Mouse (Mus musculus) thymus, adult 2 months (tissue): ENCODE results near the gene Nhsl1.

Experiments used
- CTCF ChIP-seq: fragments of 200-500 bp; IDR thresholded peaks from 2 replicates; pipeline ENCODE4 v1.5.1; 2012; ENCODE audit warnings: mild to moderate bottlenecking, control low read depth, low read length, moderate library complexity, borderline replicate concordance; ENCODE audit not compliant: control insufficient read depth, poor library complexity, insufficient read depth; ENCODE audit errors: extremely low read depth
- POLR2A ChIP-seq: fragments of 200-500 bp; IDR thresholded peaks from 2 replicates; pipeline ENCODE4 v1.6.1; 2012; ENCODE audit warnings: mild to moderate bottlenecking, low read length, control low read depth, moderate library complexity; ENCODE audit not compliant: control insufficient read depth, poor library complexity, insufficient read depth; ENCODE audit errors: extremely low read depth

DNA sequence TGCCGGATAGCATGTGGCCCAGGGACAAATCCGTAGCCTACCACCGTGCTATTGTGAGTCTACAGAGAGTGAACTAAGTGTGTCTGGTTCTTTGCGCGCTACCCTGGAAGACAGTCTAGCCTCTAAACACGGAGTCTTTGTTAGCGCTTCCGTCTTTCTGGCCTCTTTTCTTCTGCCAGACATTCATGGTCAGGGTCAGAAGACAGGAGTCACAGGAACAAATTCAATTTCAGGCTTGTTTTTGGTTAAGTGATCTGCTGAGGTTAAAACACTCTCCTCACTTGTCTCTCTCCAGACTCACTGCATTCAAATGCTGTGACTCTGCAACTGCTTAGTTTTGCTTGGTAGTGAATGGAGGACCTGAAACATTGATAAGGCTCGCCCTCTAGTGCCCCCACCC, 15.9 kb downstream of the Nhsl1 start:
- TF ChIP-seq CTCF, result no peak
- no peak for TF ChIP-seq POLR2A
